Mouse (Mus musculus): ENCODE results near the gene 1700061G19Rik.

DNA sequence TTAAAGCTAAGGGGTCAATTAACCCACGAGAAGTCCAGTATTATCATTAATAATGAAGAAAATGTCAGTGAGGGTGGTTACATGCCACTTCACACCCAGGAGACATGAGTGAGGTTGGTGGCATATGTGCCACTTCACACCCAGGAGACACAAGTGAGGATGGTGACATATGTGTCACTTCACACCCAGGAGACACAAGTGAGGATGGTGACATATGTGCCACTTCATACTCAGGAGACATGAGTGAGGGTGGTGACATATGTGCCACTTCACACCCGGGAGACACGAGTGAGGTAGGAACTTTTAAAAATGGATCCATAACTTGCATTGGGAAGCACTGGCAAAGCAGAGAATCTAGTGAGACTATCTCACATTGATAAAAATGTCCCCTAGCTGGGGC is 24.1 kb upstream of the 1700061G19Rik start:
- TF ChIP-seq CTCF (IDR thresholded peaks at IDR 0.05; ENCODE audit: extremely low read depth, insufficient read depth, insufficient read length, insufficient replicate concordance) (no peak), POLR2A (IDR thresholded peaks at IDR 0.05; ENCODE audit: low read depth, low read length) (no peak)

All from spleen, adult 2 months (tissue).